Comparison of ENCODE assay signal across 8 mouse cellular contexts in genomic region chr10:86819649-86820165, GRCm38 (mm10). TPM values are rescaled to one million over a fixed set of nuclear protein-coding genes. Genes with fewer than 3 reads are reported as not detected.
DNase-seq lines count a peak whose midpoint lies in the region; ATAC-seq and TF ChIP-seq lines count a peak whose summit lies in the region.

No protein-coding gene starts in this region.

- H3K36me3 ChIP-seq in hindbrain, postnatal 0 days (ENCODE audit: insufficient read depth, low read length): peaks cover 18% of the 10 kb centered on the region; the same call in 1 of the 2 replicates
- H3K36me3 ChIP-seq in midbrain, embryonic 16.5 days (ENCODE audit: control insufficient read depth, insufficient read depth, low read length): peaks cover 8% of the 10 kb centered on the region

- intact Hi-C loops in left cerebral cortex, postnatal 25 days (cut with DNase I): loop anchor here (2.0 to 10.0 kb wide), 2 partner anchors 41 to 115 kb away; partner anchors contain the start of genes Hsp90b1, Nt5dc3 and Ttc41
- intact Hi-C loops in left cerebral cortex, postnatal 10 days (cut with DNase I): loop anchor here (5.0 kb wide), 1 partner anchor 37 kb away; no protein-coding TSS in a partner anchor

- H3K9ac ChIP-seq in hindbrain, postnatal 0 days (replicated peaks; ENCODE audit: low read length): no peak overlapping the region
- no peak overlapping the region for H3K9ac ChIP-seq in midbrain, embryonic 16.5 days (ENCODE audit: low read depth, low read length)

- H3K27me3 ChIP-seq in hindbrain, postnatal 0 days (ENCODE audit: insufficient read depth, low read length): no peaks in the 10 kb centered on the region
- H3K27me3 ChIP-seq in midbrain, embryonic 16.5 days (ENCODE audit: control insufficient read depth, insufficient read depth, low read depth, low read length): no peaks in the 10 kb centered on the region

- peak overlapping the region; percentile 6; the same call in 1 of the 2 replicates for H3K4me2 ChIP-seq in hindbrain, postnatal 0 days (ENCODE audit: low read depth, low read length)
- peak overlapping the region; percentile 3; the same call in 1 of the 2 replicates for H3K4me2 ChIP-seq in midbrain, embryonic 16.5 days (ENCODE audit: low read length)

- H3K27ac ChIP-seq in hindbrain, postnatal 0 days: peak overlapping the region; percentile 73
- peak overlapping the region; percentile 63 for H3K27ac ChIP-seq in midbrain, embryonic 16.5 days (ENCODE audit: low read length)

- ATAC-seq in hindbrain, postnatal 0 days: peak; percentile 96
- ATAC-seq in midbrain, embryonic 16.5 days: peak; percentile 91

- TF ChIP-seq CTCF in hindbrain, postnatal 0 days (IDR thresholded peaks at IDR 0.05; ENCODE audit: low read depth): peak; percentile 52

- H3K4me3 ChIP-seq in hindbrain, postnatal 0 days (ENCODE audit: low read length): no peak overlapping the region
- H3K4me3 ChIP-seq in midbrain, embryonic 16.5 days (ENCODE audit: low read depth, low read length): no peak overlapping the region

- H3K9me3 ChIP-seq in hindbrain, postnatal 0 days (ENCODE audit: low read length): no peaks in the 10 kb centered on the region
- no peaks in the 10 kb centered on the region for H3K9me3 ChIP-seq in midbrain, embryonic 16.5 days (replicated peaks; ENCODE audit: control insufficient read depth, low read length, poor library complexity, severe bottlenecking)

- peak; percentile 43 to 44 for DNase-seq in left cerebral cortex, postnatal 25 days (ENCODE audit: low spot score in 2 of 2)
- no peak for DNase-seq in left cerebral cortex, postnatal 10 days (ENCODE audit: extremely low spot score in 1 of 2, low spot score in 2 of 2)
- DNase-seq in frontal cortex, postnatal 10 days (ENCODE audit: low spot score in 2 of 2): peak; percentile 28
- DNase-seq in hindbrain, postnatal 0 days (ENCODE audit: low spot score): peak; percentile 86
- no peak for DNase-seq in thymus, postnatal 10 days (ENCODE audit: low spot score in 2 of 2)
- no peak for DNase-seq in thymus, postnatal 4 days
- no peak for DNase-seq in right cerebral cortex, postnatal 36 days (ENCODE audit: low spot score in 2 of 2)

- peaks cover 6% of the 10 kb centered on the region; the same call in 1 of the 2 replicates for H3K4me1 ChIP-seq in hindbrain, postnatal 0 days (ENCODE audit: insufficient read depth, low read length)
- peaks cover 4% of the 10 kb centered on the region; the same call in 1 of the 2 replicates for H3K4me1 ChIP-seq in midbrain, embryonic 16.5 days (ENCODE audit: control insufficient read depth, insufficient read depth, low read length)

- WGBS in hindbrain, postnatal 0 days: 18% methylated on average over 8 of the region's 8 CpGs
- 24% methylated on average over 8 of the region's 8 CpGs for WGBS in midbrain, embryonic 16.5 days

RNA-seq across cellular contexts. Expression of gene Nt5dc3, which starts 40.9 kb away (rescaled TPM):
- total RNA-seq in left cerebral cortex, postnatal 25 days (2021): 10 to 100 TPM; 81.0 to 81.1 TPM
- total RNA-seq in left cerebral cortex, postnatal 10 days (2021): 10 to 100 TPM; 65.7 to 68.5 TPM
- 43.6 and 49.1 TPM in 2 replicates for total RNA-seq in hindbrain, postnatal 0 days (2014; rRNA removed)
- 8.5 and 9.3 TPM in 2 replicates for polyA plus RNA-seq in hindbrain, postnatal 0 days (2015; fragmentation: Nextera tagmentation; extraction: Ambion mirVana)
- polyA plus RNA-seq in midbrain, embryonic 16.5 days (2015; fragmentation: Nextera tagmentation; extraction: Ambion mirVana): 15.2 and 15.9 TPM in 2 replicates

RNA-seq across cellular contexts. Expression of gene Gm49358, which starts 55.9 kb away (rescaled TPM):
- 10 to 100 TPM; 21.2 to 29.7 TPM for total RNA-seq in left cerebral cortex, postnatal 25 days (2021)
- total RNA-seq in left cerebral cortex, postnatal 10 days (2021): 10 to 100 TPM; 20.2 to 24.7 TPM
- total RNA-seq in hindbrain, postnatal 0 days (2014; rRNA removed): 4.2 TPM in 1 of 2 replicates, not detected in the other
- polyA plus RNA-seq in hindbrain, postnatal 0 days (2015; fragmentation: Nextera tagmentation; extraction: Ambion mirVana): not detected in 2 replicates
- polyA plus RNA-seq in midbrain, embryonic 16.5 days (2015; fragmentation: Nextera tagmentation; extraction: Ambion mirVana): not detected in 2 replicates

Comparison
In these comparisons a context has a peak if more than half of its experiments do, and no peak if none do; other contexts are left out.
1. DNase-seq: peak in left cerebral cortex, postnatal 25 days (2 of 2), frontal cortex, postnatal 10 days (2 of 2) and hindbrain, postnatal 0 days (single experiment); none in left cerebral cortex, postnatal 10 days (0 of 2), thymus, postnatal 10 days (0 of 2), thymus, postnatal 4 days (single experiment) and right cerebral cortex, postnatal 36 days (0 of 2).